Mouse (Mus musculus): Measurements from ENCODE around the gene Socs7.

The Socs7 gene

GRCm38 (mm10) chr11:97419540-97419900, 57.2 kb downstream of the Socs7 start:
- DNase-seq = peak in 1 of 2 experiments; percentile 54

GRCm38 (mm10) chr11:97422507-97422906, 60.2 kb downstream of the Socs7 start:
- DNase-seq = peak in 1 of 2 experiments; percentile 27

- DNase-seq = peak in 1 of 2 experiments; percentile 5
These were observed 61.8 kb downstream of the Socs7 start for GRCm38 (mm10) chr11:97424092-97424692.

GRCm38 (mm10) chr11:97424802-97425201, 62.5 kb downstream of the Socs7 start:
- no peak for DNase-seq

GRCm38 (mm10) chr11:97427794-97428725, 65.7 kb downstream of the Socs7 start:
- peak; percentile 73 to 81 for DNase-seq

- DNase-seq = no peak
These were observed 66.4 kb downstream of the Socs7 start for GRCm38 (mm10) chr11:97428726-97429077.

GRCm38 (mm10) chr11:97429615-97430014, 67.3 kb downstream of the Socs7 start:
- DNase-seq = peak in 1 of 2 experiments; percentile 22

- peak; percentile 86 to 88 for DNase-seq
These were observed 69.7 kb downstream of the Socs7 start for GRCm38 (mm10) chr11:97432015-97432414.

GRCm38 (mm10) chr11:97432983-97433539, 70.7 kb downstream of the Socs7 start:
- peak in 1 of 2 experiments; percentile 29 for DNase-seq

- DNase-seq = no peak
These were observed 71.8 kb downstream of the Socs7 start for GRCm38 (mm10) chr11:97434121-97434520.

GRCm38 (mm10) chr11:97434704-97435454, 72.5 kb downstream of the Socs7 start:
- peak; percentile 45 to 64 for DNase-seq

GRCm38 (mm10) chr11:97435808-97436491, 73.6 kb downstream of the Socs7 start:
- no peak for DNase-seq

GRCm38 (mm10) chr11:97437745-97438144, 75.4 kb downstream of the Socs7 start:
- DNase-seq = no peak

GRCm38 (mm10) chr11:97438868-97439267, 76.5 kb downstream of the Socs7 start:
- DNase-seq = no peak

- no peak for DNase-seq
These were observed 77.6 kb downstream of the Socs7 start for GRCm38 (mm10) chr11:97439935-97440334.

GRCm38 (mm10) chr11:97440441-97440881, 78.1 kb downstream of the Socs7 start:
- DNase-seq = no peak

- peak in 1 of 2 experiments; percentile 59 for DNase-seq
These were observed 78.8 kb downstream of the Socs7 start for GRCm38 (mm10) chr11:97441036-97441657.

- DNase-seq = no peak
These were observed 79.3 kb downstream of the Socs7 start for GRCm38 (mm10) chr11:97441658-97442125.

GRCm38 (mm10) chr11:97442891-97443675, 80.7 kb downstream of the Socs7 start:
- no peak for DNase-seq

- peak in 1 of 2 experiments; percentile 16 for DNase-seq
These were observed 83.2 kb downstream of the Socs7 start for GRCm38 (mm10) chr11:97445596-97445995.

Measured in cerebellum, postnatal 25 days (tissue).